Mouse (Mus musculus) CH12.LX (cell line): Measurements from ENCODE around the gene Oasl1. TPM values are rescaled to one million over a fixed set of nuclear protein-coding genes. Genes with fewer than 3 reads are reported as not detected.
A peak's percentile ranks its signal among the peaks of the same experiment; 100 is the strongest.

ENCODE experiments used
- DNase-seq: peaks from one replicate; pipeline ENCODE4 v3.0.0-alpha.2; 2013; ENCODE audit errors: extremely low read depth
- H3K27ac ChIP-seq: 2 replicates; pipeline ENCODE4 v1.5.1; 2012; ENCODE audit warnings: low read depth, mild to moderate bottlenecking, control low read depth, moderate library complexity; ENCODE audit not compliant: insufficient read depth
- H3K27me3 ChIP-seq: replicated peaks from 2 replicates; pipeline ENCODE3; 2012; ENCODE audit warnings: inconsistent platforms
- H3K36me3 ChIP-seq, 2 experiments: replicated peaks in 1 of 2; 2 replicates each; pipeline versions ENCODE3 to v1.6.1; 2012; ENCODE audit warnings: inconsistent platforms in 1 of 2, low read length in 1 of 2, mild to moderate bottlenecking in 1 of 2, mixed read lengths in 1 of 2, moderate library complexity in 1 of 2; ENCODE audit not compliant: control insufficient read depth in 1 of 2, insufficient read depth in 1 of 2
- H3K4me1 ChIP-seq, 2 experiments: 2 replicates each; pipeline ENCODE4 v1.6.1; 2012; ENCODE audit warnings: inconsistent platforms in 1 of 2, moderate library complexity in 1 of 2; ENCODE audit not compliant: insufficient read depth in 2 of 2, control insufficient read depth in 1 of 2
- H3K4me2 ChIP-seq: 2 replicates; pipeline ENCODE4 v1.6.1; 2012; ENCODE audit warnings: low read depth, mild to moderate bottlenecking, control low read depth; ENCODE audit not compliant: poor library complexity, insufficient read depth, severe bottlenecking
- H3K4me3 ChIP-seq, 3 experiments: fragments of 150-350 bp in 1 of 3; sonication (generic) in 1 of 3; replicated peaks in 1 of 3; 2 replicates each; pipeline versions ENCODE3 to v1.5.1; 2011 to 2012; ENCODE audit warnings: low read depth in 2 of 3, low read length in 2 of 3, mild to moderate bottlenecking in 2 of 3, moderate library complexity in 2 of 3, control low read depth in 1 of 3, improper control_type of control experiment in 1 of 3, inconsistent platforms in 1 of 3, mixed read lengths in 1 of 3; ENCODE audit not compliant: poor library complexity in 1 of 3
- H3K79me2 ChIP-seq: replicated peaks from 2 replicates; pipeline ENCODE4 v1.6.1; 2012; ENCODE audit warnings: mild to moderate bottlenecking, moderate library complexity; ENCODE audit not compliant: control insufficient read depth, poor library complexity, insufficient read depth, severe bottlenecking; ENCODE audit errors: extremely low read depth
- H3K9ac ChIP-seq: 2 replicates; pipeline ENCODE4 v1.6.1; 2012; ENCODE audit warnings: low read depth, mild to moderate bottlenecking, control low read depth, moderate library complexity; ENCODE audit not compliant: insufficient read depth
- H3K9me3 ChIP-seq: replicated peaks from 2 replicates; pipeline ENCODE3; 2012; ENCODE audit warnings: low read length, inconsistent platforms, mixed read lengths
- CTCF ChIP-seq, 2 experiments: IDR thresholded peaks in 1 of 2; conservative IDR thresholded peaks in 1 of 2; 2 replicates each; pipeline ENCODE4 v1.5.1; 2011 to 2012; ENCODE audit warnings: low read depth in 2 of 2, low read length in 2 of 2, improper control_type of control experiment in 1 of 2, inconsistent platforms in 1 of 2, mild to moderate bottlenecking in 1 of 2, moderate library complexity in 1 of 2
- E2F4 ChIP-seq: IDR thresholded peaks from 2 replicates; pipeline ENCODE4 v1.6.1; 2011; ENCODE audit warnings: low read depth, low read length, improper control_type of control experiment; ENCODE audit not compliant: insufficient replicate concordance
- JUN ChIP-seq: IDR thresholded peaks from 2 replicates; pipeline ENCODE4 v1.6.1; 2011; ENCODE audit warnings: low read depth, mild to moderate bottlenecking, low read length, improper control_type of control experiment, moderate library complexity; ENCODE audit not compliant: insufficient read depth
- MAFK ChIP-seq: IDR thresholded peaks from 2 replicates; pipeline ENCODE4 v1.6.1; 2011; ENCODE audit warnings: low read length, improper control_type of control experiment; ENCODE audit not compliant: insufficient replicate concordance
- MAZ ChIP-seq: IDR thresholded peaks from 2 replicates; pipeline ENCODE4 v1.6.1; 2012; ENCODE audit warnings: low read depth, mild to moderate bottlenecking, inconsistent platforms, low read length, improper control_type of control experiment, moderate library complexity
- MEF2A ChIP-seq: IDR thresholded peaks from 2 replicates; pipeline ENCODE4 v1.6.1; 2014; ENCODE audit warnings: low read depth, mild to moderate bottlenecking, inconsistent platforms, low read length, improper control_type of control experiment, borderline replicate concordance
- MXI1 ChIP-seq: IDR thresholded peaks from 2 replicates; pipeline ENCODE4 v1.6.1; 2011; ENCODE audit warnings: mild to moderate bottlenecking, low read depth, low read length, improper control_type of control experiment
- NRF1 ChIP-seq: IDR thresholded peaks from 2 replicates; pipeline ENCODE4 v1.6.1; 2014; ENCODE audit warnings: low read depth, mild to moderate bottlenecking, inconsistent platforms, low read length, improper control_type of control experiment, moderate library complexity
- RAD21 ChIP-seq: IDR thresholded peaks from 2 replicates; pipeline ENCODE4 v1.6.1; 2011; ENCODE audit warnings: low read depth, mild to moderate bottlenecking, low read length, improper control_type of control experiment, moderate library complexity
- SIN3A ChIP-seq: IDR thresholded peaks from 2 replicates; pipeline ENCODE4 v1.6.1; 2012; ENCODE audit warnings: low read length, improper control_type of control experiment, inconsistent platforms
- SMC3 ChIP-seq: IDR thresholded peaks from 2 replicates; pipeline ENCODE4 v1.6.1; 2011; ENCODE audit warnings: low read depth, low read length, improper control_type of control experiment
- TBP ChIP-seq: conservative IDR thresholded peaks from 2 replicates; pipeline ENCODE4 v1.6.1; 2011; ENCODE audit warnings: low read depth, low read length, improper control_type of control experiment
- TCF12 ChIP-seq: IDR thresholded peaks from 2 replicates; pipeline ENCODE4 v1.6.1; 2014; ENCODE audit warnings: low read depth, mild to moderate bottlenecking, inconsistent platforms, low read length, improper control_type of control experiment
- ZC3H11A ChIP-seq: IDR thresholded peaks from 2 replicates; pipeline ENCODE4 v1.6.1; 2012; ENCODE audit warnings: low read depth, mild to moderate bottlenecking, inconsistent platforms, low read length, improper control_type of control experiment
- ZKSCAN1 ChIP-seq: IDR thresholded peaks from 2 replicates; pipeline ENCODE4 v1.6.1; 2012; ENCODE audit warnings: low read depth, inconsistent platforms, low read length, improper control_type of control experiment, borderline replicate concordance
- ZNF384 ChIP-seq: IDR thresholded peaks from 2 replicates; pipeline ENCODE4 v1.6.1; 2012; ENCODE audit warnings: low read depth, low read length, improper control_type of control experiment, inconsistent platforms
- dilution Hi-C: fragments of 300-500 bp; cut with MboI; formaldehyde crosslinking; loops from 2 replicates; pipeline ENCODE4 v1.14.3; 2020; ENCODE audit warnings: low sequenced_read_pairs; ENCODE audit not compliant: extremely low pct_unique_long_range_greater_than_20kb, extremely low pct_ligation_motif_present
- in situ Hi-C: fragments of 300-500 bp; cut with MboI; formaldehyde crosslinking; loops from 3 replicates; pipeline ENCODE4 v1.14.3; 2019; ENCODE audit warnings: low sequenced_read_pairs, low pct_ligation_motif_present, low pct_unique_long_range_greater_than_20kb, mixed read lengths
- polyA plus RNA-seq: library from polyadenylated mRNA; unstranded; fragments of >175 nt; gene quantifications from 2 replicates; pipeline ENCODE4 v1.2.1, GENCODE M21; 2012; ENCODE audit warnings: low read depth; ENCODE audit not compliant: insufficient read length
- total RNA-seq, 2 experiments: library from RNA; depleted of rRNA; stranded (reverse); fragments of 300-350 nt in 1 of 2; fragments of >200 nt in 1 of 2; gene quantifications; 2 replicates each; pipeline ENCODE4 v1.2.3; 2012 to 2014

Oasl1 gene
- total and polyA plus RNA-seq, 3 experiments = 0.37 TPM; not detected in 2

DNA sequence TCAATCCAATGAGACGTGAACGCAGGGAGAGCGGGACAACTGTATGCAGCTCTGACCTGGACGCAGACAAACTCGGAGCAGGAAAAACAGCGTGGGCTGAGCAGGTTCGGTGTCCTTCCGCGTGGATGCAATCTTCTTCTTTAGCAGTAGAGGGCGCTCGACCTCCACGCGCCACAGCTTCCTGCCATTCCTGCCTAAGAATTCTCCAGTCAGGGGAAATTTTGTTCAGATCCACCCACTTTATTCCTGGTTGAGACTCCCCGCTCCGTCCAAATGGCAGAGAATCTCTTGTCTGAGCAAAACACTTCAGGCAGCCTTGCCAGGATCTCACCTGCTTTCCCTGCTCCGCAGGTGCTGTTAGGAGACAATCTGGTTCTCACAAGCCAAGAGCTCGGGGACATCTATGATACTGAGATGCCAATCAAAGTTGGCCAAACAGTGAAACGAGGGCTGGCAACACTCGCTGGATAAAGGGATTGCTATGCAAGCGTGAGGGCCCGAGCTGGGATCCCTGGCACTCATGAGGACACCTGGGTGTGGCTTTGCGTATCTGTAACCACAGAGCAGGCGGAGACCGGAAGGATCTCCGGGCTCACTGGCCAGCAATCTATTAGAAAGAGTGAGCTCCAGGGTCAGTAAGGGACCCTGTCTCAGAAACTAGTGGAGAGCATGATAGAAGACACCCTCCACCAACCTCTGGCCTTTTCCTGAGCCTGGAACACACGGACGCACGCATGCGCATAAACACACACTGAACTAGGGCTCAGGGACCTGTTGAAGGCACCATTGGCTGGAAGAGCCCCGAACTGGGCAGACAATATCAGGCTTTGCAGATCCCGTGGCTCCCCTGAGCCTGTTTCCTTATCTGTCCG, 56.4 kb downstream of the Oasl1 start:
- peak overlapping the region; percentile 88 for H3K4me2 ChIP-seq
- peak; percentile 58 for DNase-seq
- peak; percentile 88 to 96 for TF ChIP-seq CTCF (conservative IDR thresholded peaks at IDR 0.05 in 1 of 2, IDR thresholded peaks at IDR 0.05 in 1 of 2; ENCODE audit: low read depth in 2 of 2, low read length in 2 of 2)
- peak; percentile 81 for TF ChIP-seq NRF1
- peak; percentile 80 for TF ChIP-seq SMC3
- TF ChIP-seq E2F4 = no peak
- TF ChIP-seq SIN3A = no peak
- 0 out of 2 replicates have a peak, but pooled peaks have one; percentile 9 for TF ChIP-seq TCF12
- TF ChIP-seq MAFK = no peak
- 0 out of 2 replicates have a peak, but pooled peaks have one; percentile 67 for TF ChIP-seq MXI1
- peak; percentile 6; the same call in 1 of the 2 replicates for TF ChIP-seq ZC3H11A
- TF ChIP-seq RAD21 = peak; percentile 93
- no peak for TF ChIP-seq MEF2A
- H3K27me3 ChIP-seq = no peaks in the 10 kb centered on the region
- peaks cover 0 to 28% of the 10 kb centered on the region in 2 experiments; a peak in 2 of 4 replicates for H3K4me1 ChIP-seq
- in situ Hi-C loops (loop anchor here (5.0 to 10.0 kb wide), 3 partner anchors 98 to 258 kb away; partner anchors contain the start of gene Pop5), dilution Hi-C loops (no loop called here)
- H3K9ac ChIP-seq = peak overlapping the region; percentile 20; the same call in 1 of the 2 replicates
- H3K79me2 ChIP-seq = no peaks in the 10 kb centered on the region
- H3K27ac ChIP-seq = no peak overlapping the region
- H3K9me3 ChIP-seq = peaks cover 4% of the 10 kb centered on the region
- peak overlapping the region; percentile 24 to 44 (median 44) for H3K4me3 ChIP-seq
- no peaks in the 10 kb centered on the region for H3K36me3 ChIP-seq

DNA sequence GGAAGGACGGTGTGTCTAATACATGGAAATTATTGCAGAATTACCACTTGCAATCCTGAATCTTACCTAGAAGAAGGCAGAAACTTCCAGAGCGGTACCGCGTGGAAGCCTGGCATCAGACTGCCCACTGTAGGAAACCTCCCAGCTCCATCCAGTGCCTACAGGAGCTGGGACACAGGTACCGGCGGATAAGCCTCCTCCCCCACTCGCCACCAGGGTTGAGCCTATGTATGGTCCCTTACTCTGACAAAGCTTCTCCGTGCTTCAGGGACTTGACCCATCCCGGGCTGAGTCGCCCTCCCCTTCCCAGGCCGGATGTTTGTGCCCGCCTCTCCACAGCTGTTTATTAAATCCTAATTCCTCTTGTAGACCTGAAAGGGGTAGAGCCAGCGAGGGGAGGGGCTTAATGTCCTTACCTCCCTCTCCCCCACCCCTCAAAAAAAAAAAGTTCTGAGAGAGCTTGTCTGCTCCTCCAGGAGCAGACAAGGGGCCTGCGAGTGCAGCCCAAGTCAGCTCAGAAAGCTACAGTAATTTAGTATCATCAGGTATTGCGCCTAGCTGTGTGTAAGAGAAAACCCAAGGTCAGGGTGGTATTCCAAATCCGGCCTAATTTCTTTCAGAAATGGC, 57.2 kb downstream of the Oasl1 start:
- Histone ChIP-seq H3K36me3 (no peaks in the 10 kb centered on the region), H3K4me2 (no peak overlapping the region), H3K4me1 (peaks cover 0 to 28% of the 10 kb centered on the region in 2 experiments; a peak in 2 of 4 replicates), H3K27ac (no peak overlapping the region), H3K4me3 (no peak overlapping the region), H3K27me3 (no peaks in the 10 kb centered on the region), H3K79me2 (no peaks in the 10 kb centered on the region), H3K9me3 (peaks cover 4% of the 10 kb centered on the region), H3K9ac (no peak overlapping the region)
- TF ChIP-seq MEF2A = no peak
- no peak for TF ChIP-seq NRF1
- no peak for TF ChIP-seq TBP
- no peak for TF ChIP-seq RAD21
- TF ChIP-seq SMC3 = no peak
- no peak for TF ChIP-seq TCF12
- no peak for TF ChIP-seq ZNF384
- no peak for TF ChIP-seq MAZ
- no peak for TF ChIP-seq JUN
- no peak for TF ChIP-seq MAFK
- TF ChIP-seq ZKSCAN1 = no peak
- DNase-seq = no peak
- dilution Hi-C loops = no loop called here
- in situ Hi-C loops = no loop called here
